Mouse (Mus musculus) embryonic facial prominence, embryonic 11.5 days (tissue): ENCODE measurements around the gene Tmem266. TPM values are rescaled to one million over a fixed set of nuclear protein-coding genes. Genes with fewer than 3 reads are reported as not detected.
A peak's percentile ranks its signal among the peaks of the same experiment; 100 is the strongest.

Source experiments
- ATAC-seq: fragments of 200-750 bp; cut with Nextera tagmentation; replicated peaks from 2 replicates; pipeline ENCODE4 v1.8.0; 2017; ENCODE audit warnings: low read depth; ENCODE audit not compliant: insufficient number of reproducible peaks, low FRiP score, low TSS enrichment
- DNase-seq: peaks from one replicate; pipeline ENCODE4 v3.0.0-alpha.2; 2015; ENCODE audit warnings: low spot score
- H3K27ac ChIP-seq: fragments of 300-500 bp; sonication (generic); replicated peaks from 2 replicates; pipeline ENCODE4 v1.5.1; 2014; ENCODE audit warnings: mild to moderate bottlenecking, low read depth, low read length, control low read depth
- H3K27me3 ChIP-seq: fragments of 300-500 bp; sonication (generic); 2 replicates; pipeline ENCODE4 v1.6.1; 2014; ENCODE audit warnings: mild to moderate bottlenecking, low read length, moderate library complexity, mixed read lengths; ENCODE audit not compliant: control insufficient read depth, insufficient read depth
- H3K36me3 ChIP-seq: fragments of 300-500 bp; sonication (generic); replicated peaks from 2 replicates; pipeline ENCODE4 v1.6.1; 2014; ENCODE audit warnings: low read depth, mild to moderate bottlenecking, low read length, moderate library complexity, mixed read lengths; ENCODE audit not compliant: control insufficient read depth, insufficient read depth
- H3K4me1 ChIP-seq: fragments of 300-500 bp; sonication (generic); 2 replicates; pipeline ENCODE4 v1.6.1; 2014; ENCODE audit warnings: low read length, mixed read lengths; ENCODE audit not compliant: control insufficient read depth, insufficient read depth
- H3K4me2 ChIP-seq: fragments of 300-500 bp; sonication (generic); 2 replicates; pipeline ENCODE4 v1.6.1; 2014; ENCODE audit warnings: low read depth, mild to moderate bottlenecking, control low read depth, low read length, moderate library complexity
- H3K4me3 ChIP-seq: fragments of 300-500 bp; sonication (generic); 2 replicates; pipeline ENCODE4 v1.5.1; 2014; ENCODE audit warnings: low read depth, low read length, control low read depth
- H3K9ac ChIP-seq: fragments of 300-500 bp; sonication (generic); replicated peaks from 2 replicates; pipeline ENCODE4 v1.6.1; 2014; ENCODE audit warnings: mild to moderate bottlenecking, control low read depth, low read length
- H3K9me3 ChIP-seq: fragments of 300-500 bp; sonication (generic); replicated peaks from 2 replicates; pipeline ENCODE4 v1.6.1; 2016; ENCODE audit warnings: mild to moderate bottlenecking, low read length, inconsistent platforms, mixed read lengths; ENCODE audit not compliant: control insufficient read depth
- WGBS: fragments of 180-500 bp; shearing (Covaris S2); extraction: QIAGEN DNeasy Blood & Tissue Kit; methylation state at CpG from one replicate; pipeline ENCODE4 v1.1.7; 2014; 5-methylcytosine and 5-hydroxymethylcytosine counted together
- polyA plus RNA-seq: library from polyadenylated mRNA; unstranded; fragments of >200 nt; fragmentation: Nextera tagmentation; extraction: Ambion mirVana; gene quantifications from 2 replicates; pipeline ENCODE4 v1.2.1, GENCODE M21; 2014

Tmem266 gene
- polyA plus RNA-seq, 1 experiment from 2014 or later = 0.17 TPM

DNA sequence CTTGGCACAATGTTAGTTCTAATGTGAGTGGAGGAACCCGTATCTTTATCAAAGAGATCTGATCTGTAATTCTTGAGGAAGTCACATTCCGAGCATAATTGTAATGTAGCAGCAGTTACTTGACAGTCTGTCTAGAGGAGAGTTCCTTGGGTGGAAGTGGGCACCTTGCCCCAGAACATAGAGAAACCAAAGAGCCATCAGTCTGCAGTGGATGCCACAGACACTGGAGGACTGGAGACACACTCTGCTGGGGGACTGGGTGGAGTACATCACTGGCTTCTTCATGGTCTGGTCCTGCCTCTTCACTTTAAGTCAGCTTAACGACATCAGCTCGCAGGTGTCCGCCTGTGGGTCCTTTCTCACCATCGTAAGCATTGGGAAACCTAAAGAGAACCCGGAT is 17.5 kb downstream of the Tmem266 start:
- no peak for ATAC-seq
- Histone ChIP-seq H3K4me2 (no peak overlapping the region), H3K27me3 (no peaks in the 10 kb centered on the region), H3K36me3 (no peaks in the 10 kb centered on the region), H3K4me3 (no peak overlapping the region), H3K9ac (no peak overlapping the region), H3K4me1 (no peaks in the 10 kb centered on the region), H3K27ac (no peak overlapping the region), H3K9me3 (no peaks in the 10 kb centered on the region)
- 83% methylated on average over 7 of the region's 7 CpGs for WGBS
- DNase-seq = no peak

DNA sequence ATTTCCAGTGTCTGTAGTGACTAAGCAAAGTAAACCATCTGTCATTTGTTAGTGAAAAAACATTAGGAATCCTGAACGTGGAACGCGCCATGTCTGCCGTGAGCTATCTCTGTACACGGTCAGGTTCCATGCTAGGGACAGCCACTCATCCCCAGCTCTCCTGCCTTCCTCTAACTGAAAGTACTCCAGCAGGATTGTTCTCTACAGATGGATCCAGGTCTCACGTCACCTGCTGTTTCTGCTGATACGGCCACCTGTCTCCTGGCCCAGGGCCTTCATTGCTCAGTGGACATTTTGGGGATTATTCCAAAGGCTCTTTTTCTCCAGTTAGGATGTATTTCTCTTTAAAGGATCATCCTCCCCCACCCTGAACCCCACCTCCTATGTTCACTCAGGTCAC is 18.6 kb downstream of the Tmem266 start:
- no peaks in the 10 kb centered on the region for H3K4me1 ChIP-seq
- no peak for DNase-seq
- 93% methylated on average over 7 of the region's 7 CpGs for WGBS
- no peak overlapping the region for H3K9ac ChIP-seq
- H3K9me3 ChIP-seq = no peaks in the 10 kb centered on the region
- no peak overlapping the region for H3K27ac ChIP-seq
- no peak for ATAC-seq
- no peaks in the 10 kb centered on the region for H3K27me3 ChIP-seq
- no peaks in the 10 kb centered on the region for H3K36me3 ChIP-seq
- no peak overlapping the region for H3K4me2 ChIP-seq
- no peak overlapping the region for H3K4me3 ChIP-seq

DNA sequence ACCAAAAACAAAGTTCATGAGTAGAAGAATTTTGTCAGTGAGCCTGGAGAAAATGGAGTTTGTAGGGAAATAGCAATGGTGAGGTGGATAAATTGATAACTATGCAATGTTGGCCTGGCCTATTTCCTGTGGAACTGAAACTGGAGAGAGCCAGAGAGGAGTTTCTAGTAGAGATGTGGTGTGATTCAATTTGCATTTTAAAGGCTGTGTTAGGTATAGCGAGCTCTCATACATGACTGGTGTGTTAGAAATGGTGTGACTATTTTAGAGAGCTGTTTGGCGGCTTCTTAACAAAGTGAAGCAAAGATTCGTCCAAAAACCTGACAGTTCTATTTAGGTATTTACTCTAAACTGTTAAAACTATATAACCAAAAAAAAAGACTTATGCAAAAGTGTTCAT is 22.0 kb downstream of the Tmem266 start:
- Histone ChIP-seq H3K27me3 (no peaks in the 10 kb centered on the region), H3K9ac (no peak overlapping the region), H3K27ac (no peak overlapping the region), H3K36me3 (no peaks in the 10 kb centered on the region), H3K4me3 (no peak overlapping the region), H3K9me3 (no peaks in the 10 kb centered on the region), H3K4me2 (no peak overlapping the region), H3K4me1 (no peaks in the 10 kb centered on the region)
- whole genome bisulfite sequencing = 86% methylated on average over 3 of the region's 3 CpGs
- ATAC-seq (no peak), DNase-seq (no peak)

DNA sequence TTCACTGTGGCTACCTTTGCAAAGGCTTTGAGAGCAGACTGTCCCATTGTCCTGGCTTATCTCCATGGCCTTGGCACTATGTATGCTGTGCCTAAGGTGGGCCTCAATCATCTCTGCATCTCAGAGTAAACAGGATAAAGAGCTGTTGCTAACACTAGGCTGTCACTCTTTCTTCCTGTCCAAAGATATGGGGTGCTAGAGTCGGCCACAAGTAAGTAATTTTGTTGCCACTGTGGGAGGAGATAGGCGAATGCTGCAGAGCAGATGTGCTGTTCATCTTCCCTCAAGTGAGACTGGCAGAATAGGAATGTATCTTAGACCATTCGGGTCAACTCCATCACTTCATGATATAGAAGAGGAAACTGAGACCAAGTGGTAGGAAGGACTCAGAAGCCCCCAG is 28.0 kb downstream of the Tmem266 start:
- 68% methylated on average over 3 of the region's 3 CpGs for WGBS

DNA sequence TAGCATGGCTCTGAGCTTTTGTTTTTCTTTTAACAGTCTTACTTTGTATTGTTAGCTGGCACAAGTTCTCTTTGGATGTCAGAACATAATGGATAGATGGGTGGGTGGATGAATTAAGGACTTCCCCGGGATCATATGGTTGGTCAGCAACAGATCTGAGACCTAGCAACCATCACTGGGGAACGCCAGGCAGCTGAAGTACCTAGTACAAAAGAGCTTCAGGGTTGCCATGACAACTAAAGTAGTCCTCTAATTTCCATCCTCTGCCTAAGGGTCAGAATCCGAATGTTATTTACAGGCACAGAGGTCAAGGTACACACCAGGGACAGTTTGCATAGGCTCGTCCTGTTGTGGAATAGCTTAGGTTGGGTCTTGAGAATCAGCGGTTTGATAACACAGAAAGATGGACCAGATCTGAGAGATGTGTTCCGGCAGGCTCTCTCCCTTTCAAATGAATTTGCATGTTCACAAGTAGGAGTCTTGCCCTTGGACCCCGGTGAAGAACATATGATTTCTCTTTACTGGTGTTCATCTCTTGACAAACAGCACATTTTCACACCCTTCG is 28.6 kb downstream of the Tmem266 start:
- 57% methylated on average over 8 of the region's 8 CpGs for WGBS
- Histone ChIP-seq H3K9ac (no peak overlapping the region), H3K27me3 (no peaks in the 10 kb centered on the region), H3K9me3 (no peaks in the 10 kb centered on the region), H3K4me1 (no peaks in the 10 kb centered on the region), H3K36me3 (no peaks in the 10 kb centered on the region), H3K27ac (no peak overlapping the region), H3K4me2 (no peak overlapping the region), H3K4me3 (no peak overlapping the region)
- ATAC-seq (no peak; the same call in 1 of the 2 replicates), DNase-seq (peak; percentile 26)

More for the DNA sequence above, 28.0 kb downstream of the Tmem266 start:
- DNase-seq (no peak), ATAC-seq (no peak)
- H3K9ac ChIP-seq = no peak overlapping the region
- no peaks in the 10 kb centered on the region for H3K27me3 ChIP-seq
- no peak overlapping the region for H3K27ac ChIP-seq
- H3K9me3 ChIP-seq = no peaks in the 10 kb centered on the region
- H3K4me2 ChIP-seq = no peak overlapping the region
- H3K4me3 ChIP-seq = no peak overlapping the region
- no peaks in the 10 kb centered on the region for H3K36me3 ChIP-seq
- H3K4me1 ChIP-seq = no peaks in the 10 kb centered on the region

DNA sequence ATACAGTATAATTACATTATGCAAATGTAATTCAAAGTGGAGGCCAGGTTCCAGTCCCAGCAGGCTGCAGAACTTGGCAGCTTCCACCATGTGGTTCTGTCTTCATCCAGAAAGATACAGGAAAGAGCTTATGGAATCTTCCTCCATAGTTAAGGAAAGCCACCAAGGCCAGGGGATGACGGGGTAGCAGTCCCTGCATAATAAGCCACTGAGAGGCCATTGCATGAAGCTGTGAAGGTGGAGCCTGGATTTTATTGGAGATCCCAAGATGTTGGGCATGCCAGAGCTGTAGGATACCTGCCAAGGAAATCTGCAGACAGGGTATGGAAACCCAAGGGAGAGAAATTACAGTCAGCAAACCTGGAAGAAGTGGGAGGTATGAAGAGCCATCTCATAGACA is 30.5 kb downstream of the Tmem266 start:
- no peak for DNase-seq
- ATAC-seq = no peak
- no peak overlapping the region for H3K9ac ChIP-seq
- no peaks in the 10 kb centered on the region for H3K4me1 ChIP-seq
- H3K4me2 ChIP-seq = no peak overlapping the region
- H3K9me3 ChIP-seq = no peaks in the 10 kb centered on the region
- H3K4me3 ChIP-seq = no peak overlapping the region
- H3K27me3 ChIP-seq = no peaks in the 10 kb centered on the region
- no peak overlapping the region for H3K27ac ChIP-seq
- no peaks in the 10 kb centered on the region for H3K36me3 ChIP-seq
- 67% methylated on average over 1 of the region's 1 CpGs for WGBS

DNA sequence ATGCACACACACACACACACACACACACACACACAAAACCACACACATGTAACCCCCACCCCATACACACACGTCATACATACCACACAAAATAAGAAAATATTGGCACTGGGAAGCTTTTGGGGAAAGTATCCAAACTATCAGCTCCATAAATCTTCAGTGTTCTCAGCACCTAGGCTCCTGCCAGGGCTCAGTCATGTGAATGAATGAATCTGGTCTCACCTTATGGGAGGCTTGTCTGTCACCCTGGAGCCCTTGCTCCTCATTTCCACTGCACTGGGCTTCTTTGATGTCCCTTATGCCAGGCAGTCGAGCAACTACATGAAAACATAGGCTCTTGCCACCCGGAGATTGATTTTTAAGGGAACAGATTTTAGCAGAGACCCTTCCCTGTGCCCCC is 33.7 kb downstream of the Tmem266 start:
- H3K4me1 ChIP-seq = no peaks in the 10 kb centered on the region
- no peak overlapping the region for H3K4me2 ChIP-seq
- WGBS = 82% methylated on average over 3 of the region's 3 CpGs
- H3K9ac ChIP-seq = no peak overlapping the region
- DNase-seq (no peak), ATAC-seq (no peak)
- no peaks in the 10 kb centered on the region for H3K9me3 ChIP-seq
- H3K4me3 ChIP-seq = no peak overlapping the region
- H3K27me3 ChIP-seq = no peaks in the 10 kb centered on the region
- H3K27ac ChIP-seq = no peak overlapping the region
- H3K36me3 ChIP-seq = no peaks in the 10 kb centered on the region

DNA sequence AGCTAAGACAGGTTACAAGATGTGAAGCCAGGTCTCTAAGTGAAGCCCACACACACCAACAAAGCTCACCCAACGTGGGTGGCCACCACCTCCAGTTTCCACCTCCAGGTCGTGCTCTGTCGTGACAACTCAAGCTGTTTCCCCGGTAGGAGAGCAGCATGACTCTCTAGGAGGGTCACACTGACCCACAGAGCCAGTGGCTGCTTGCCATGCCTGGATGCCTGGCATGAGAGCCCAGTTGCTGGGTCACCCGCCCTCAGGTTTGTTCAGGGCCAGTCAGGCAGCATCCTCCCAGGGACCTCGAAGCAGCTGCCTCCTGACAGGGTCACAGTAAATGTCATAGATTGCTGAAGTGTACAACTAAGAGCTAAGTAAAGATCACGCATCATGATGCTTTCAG is 34.1 kb downstream of the Tmem266 start:
- H3K27me3 ChIP-seq = no peaks in the 10 kb centered on the region
- ATAC-seq (no peak), DNase-seq (no peak)
- H3K4me3 ChIP-seq = no peak overlapping the region
- H3K36me3 ChIP-seq = no peaks in the 10 kb centered on the region
- H3K4me1 ChIP-seq = no peaks in the 10 kb centered on the region
- H3K4me2 ChIP-seq = no peak overlapping the region
- no peak overlapping the region for H3K27ac ChIP-seq
- no peak overlapping the region for H3K9ac ChIP-seq
- WGBS = 56% methylated on average over 7 of the region's 7 CpGs
- H3K9me3 ChIP-seq = no peaks in the 10 kb centered on the region
